Mouse (Mus musculus) midbrain, embryonic 16.5 days (tissue): ENCODE results near the gene Mefv. TPM values are rescaled to one million over a fixed set of nuclear protein-coding genes. Genes with fewer than 3 reads are reported as not detected.

Experiments used
- ATAC-seq: fragments of 200-750 bp; cut with Nextera tagmentation; 2 replicates; pipeline ENCODE4 v1.8.0; 2017; ENCODE audit warnings: moderate TSS enrichment
- H3K27ac ChIP-seq: fragments of 300-500 bp; sonication (generic); 2 replicates; pipeline ENCODE4 v1.5.1; 2014; ENCODE audit warnings: mild to moderate bottlenecking, low read length, mixed read lengths
- H3K27me3 ChIP-seq: fragments of 300-500 bp; sonication (generic); 2 replicates; pipeline ENCODE4 v1.6.1; 2014; ENCODE audit warnings: low read depth, low read length, mixed read lengths; ENCODE audit not compliant: control insufficient read depth, insufficient read depth
- H3K36me3 ChIP-seq: fragments of 300-500 bp; sonication (generic); 2 replicates; pipeline ENCODE4 v1.6.1; 2014; ENCODE audit warnings: mild to moderate bottlenecking, low read length, moderate library complexity, mixed read lengths; ENCODE audit not compliant: control insufficient read depth, insufficient read depth
- H3K4me1 ChIP-seq: fragments of 300-500 bp; sonication (generic); 2 replicates; pipeline ENCODE4 v1.6.1; 2014; ENCODE audit warnings: mild to moderate bottlenecking, low read length, mixed read lengths; ENCODE audit not compliant: control insufficient read depth, insufficient read depth
- H3K4me2 ChIP-seq: fragments of 300-500 bp; sonication (generic); 2 replicates; pipeline ENCODE4 v1.6.1; 2014; ENCODE audit warnings: mild to moderate bottlenecking, low read length, mixed read lengths
- H3K4me3 ChIP-seq: fragments of 300-500 bp; sonication (generic); 2 replicates; pipeline ENCODE4 v1.5.1; 2014; ENCODE audit warnings: low read depth, mild to moderate bottlenecking, low read length, moderate library complexity, mixed read lengths
- H3K9ac ChIP-seq: fragments of 300-500 bp; sonication (generic); 2 replicates; pipeline ENCODE4 v1.6.1; 2014; ENCODE audit warnings: low read depth, low read length, mixed read lengths
- H3K9me3 ChIP-seq: fragments of 300-500 bp; sonication (generic); replicated peaks from 2 replicates; pipeline ENCODE4 v1.6.1; 2014; ENCODE audit warnings: mild to moderate bottlenecking, low read length, mixed read lengths; ENCODE audit not compliant: control insufficient read depth, poor library complexity, severe bottlenecking
- WGBS: fragments of 180-500 bp; shearing (Covaris S2); extraction: QIAGEN DNeasy Blood & Tissue Kit; methylation state at CpG from one replicate; pipeline ENCODE4 v1.1.7; 2014; 5-methylcytosine and 5-hydroxymethylcytosine counted together
- polyA plus RNA-seq: library from polyadenylated mRNA; unstranded; fragments of >200 nt; fragmentation: Nextera tagmentation; extraction: Ambion mirVana; gene quantifications from 2 replicates; pipeline ENCODE4 v1.2.1, GENCODE M21; 2015

The Mefv gene
- polyA plus RNA-seq: not detected in 2 replicates

GRCm38 (mm10) chr16:3717980-3718379 lies at the start of gene Mefv:
TSS of gene Mefv (minus strand) at chr16:3718097.
- no peak for ATAC-seq
- no peak within 1 kb of the TSS for H3K9ac ChIP-seq
- whole genome bisulfite sequencing: 92% methylated on average over 6 of the region's 6 CpGs
- no peaks in the 10 kb centered on the region for H3K27me3 ChIP-seq
- no peaks in the 10 kb centered on the region for H3K36me3 ChIP-seq
- H3K4me2 ChIP-seq: no peak within 1 kb of the TSS
- no peak within 1 kb of the TSS for H3K4me3 ChIP-seq
- no peak within 1 kb of the TSS for H3K27ac ChIP-seq
- H3K4me1 ChIP-seq: no peaks in the 10 kb centered on the region
- H3K9me3 ChIP-seq: no peaks in the 10 kb centered on the region

GRCm38 (mm10) chr16:3748976-3749375 lies 31.1 kb upstream of the Mefv start:
- no peak for ATAC-seq
- 100% methylated on average over 3 of the region's 3 CpGs for WGBS
- H3K4me3 ChIP-seq: no peak overlapping the region
- H3K4me2 ChIP-seq: no peak overlapping the region
- peaks cover 20% of the 10 kb centered on the region; the same call in 1 of the 2 replicates for H3K9me3 ChIP-seq
- no peak overlapping the region for H3K9ac ChIP-seq
- peaks cover 56% of the 10 kb centered on the region for H3K36me3 ChIP-seq
- H3K27ac ChIP-seq: no peak overlapping the region
- H3K4me1 ChIP-seq: peaks cover 22% of the 10 kb centered on the region
- H3K27me3 ChIP-seq: no peaks in the 10 kb centered on the region

GRCm38 (mm10) chr16:3745656-3746055 lies 27.8 kb upstream of the Mefv start:
- Histone ChIP-seq H3K4me3 (peak overlapping the region; percentile 0; the same call in 1 of the 2 replicates), H3K27ac (no peak overlapping the region), H3K4me1 (peaks cover 26% of the 10 kb centered on the region), H3K36me3 (peaks cover 41% of the 10 kb centered on the region), H3K9ac (no peak overlapping the region), H3K4me2 (peak overlapping the region; percentile 94), H3K9me3 (peaks cover 14% of the 10 kb centered on the region; the same call in 1 of the 2 replicates), H3K27me3 (no peaks in the 10 kb centered on the region)
- ATAC-seq: no peak
- WGBS: 87% methylated on average over 4 of the region's 4 CpGs

GRCm38 (mm10) chr16:3744186-3744700 lies 26.3 kb upstream of the Mefv start:
- Histone ChIP-seq H3K9me3 (peaks cover 2% of the 10 kb centered on the region; the same call in 1 of the 2 replicates), H3K4me1 (peaks cover 26% of the 10 kb centered on the region), H3K27ac (peak overlapping the region; percentile 79), H3K4me3 (peak overlapping the region; percentile 78), H3K4me2 (peak overlapping the region; percentile 94), H3K36me3 (peaks cover 27% of the 10 kb centered on the region), H3K27me3 (no peaks in the 10 kb centered on the region), H3K9ac (peak overlapping the region; percentile 85)
- ATAC-seq: peak; percentile 71
- WGBS: under 1% methylated on average over 32 of the region's 32 CpGs

GRCm38 (mm10) chr16:3743503-3744185 lies 25.7 kb upstream of the Mefv start, which contains the start of gene Zfp263:
TSS of gene Zfp263 (plus strand) at chr16:3744093.
- peak within 1 kb of the TSS; percentile 85 for H3K9ac ChIP-seq
- H3K9me3 ChIP-seq: no peaks in the 10 kb centered on the region; the same call in 1 of the 2 replicates
- peak within 1 kb of the TSS; percentile 88 for H3K27ac ChIP-seq
- H3K4me1 ChIP-seq: peaks cover 26% of the 10 kb centered on the region
- H3K27me3 ChIP-seq: no peaks in the 10 kb centered on the region
- peaks cover 21% of the 10 kb centered on the region for H3K36me3 ChIP-seq
- under 1% methylated on average over 42 of the region's 42 CpGs for WGBS
- H3K4me2 ChIP-seq: peak within 1 kb of the TSS; percentile 94
- peak; percentile 98 for ATAC-seq
- H3K4me3 ChIP-seq: peak within 1 kb of the TSS; percentile 78

- ATAC-seq: no peak
- no peaks in the 10 kb centered on the region for H3K9me3 ChIP-seq
- H3K27me3 ChIP-seq: no peaks in the 10 kb centered on the region
- H3K4me3 ChIP-seq: no peak overlapping the region
- peak overlapping the region; percentile 88 for H3K27ac ChIP-seq
- H3K9ac ChIP-seq: no peak overlapping the region
- H3K4me2 ChIP-seq: peak overlapping the region; percentile 60
- WGBS: 95% methylated on average over 6 of the region's 6 CpGs
- peaks cover 26% of the 10 kb centered on the region for H3K4me1 ChIP-seq
- peaks cover 12% of the 10 kb centered on the region for H3K36me3 ChIP-seq
Observed at GRCm38 (mm10) chr16:3742466-3742865, 24.6 kb upstream of the Mefv start.

- ATAC-seq: no peak
Observed at GRCm38 (mm10) chr16:3733198-3733732, 15.4 kb upstream of the Mefv start.

GRCm38 (mm10) chr16:3732612-3733011 lies 14.7 kb upstream of the Mefv start:
- no peaks in the 10 kb centered on the region for H3K4me1 ChIP-seq
- no peak overlapping the region for H3K27ac ChIP-seq
- H3K36me3 ChIP-seq: no peaks in the 10 kb centered on the region
- no peak for ATAC-seq
- H3K9ac ChIP-seq: no peak overlapping the region
- no peak overlapping the region for H3K4me3 ChIP-seq
- no peak overlapping the region for H3K4me2 ChIP-seq
- no peaks in the 10 kb centered on the region for H3K9me3 ChIP-seq
- no peaks in the 10 kb centered on the region for H3K27me3 ChIP-seq
- 95% methylated on average over 4 of the region's 4 CpGs for WGBS

More at GRCm38 (mm10) chr16:3733198-3733732, 15.4 kb upstream of the Mefv start:
- no peak overlapping the region for H3K4me2 ChIP-seq
- 82% methylated on average over 1 of the region's 1 CpGs for WGBS
- no peaks in the 10 kb centered on the region for H3K4me1 ChIP-seq
- no peak overlapping the region for H3K4me3 ChIP-seq
- no peaks in the 10 kb centered on the region for H3K27me3 ChIP-seq
- H3K36me3 ChIP-seq: no peaks in the 10 kb centered on the region
- H3K9me3 ChIP-seq: no peaks in the 10 kb centered on the region
- no peak overlapping the region for H3K9ac ChIP-seq
- no peak overlapping the region for H3K27ac ChIP-seq
